Mouse (Mus musculus) heart, adult 2 months (tissue): ENCODE results near the gene Usp13.

Experiments used
- CTCF ChIP-seq: fragments of 200-600 bp; IDR thresholded peaks from 2 replicates; pipeline ENCODE4 v1.8.1; 2022; ENCODE audit warnings: antibody characterized with exemption, mild to moderate bottlenecking, moderate library complexity
- EP300 ChIP-seq: fragments of 200-500 bp; IDR thresholded peaks from 2 replicates; pipeline ENCODE4 v1.6.1; 2011; ENCODE audit warnings: low read depth, low read length, control low read depth; ENCODE audit not compliant: insufficient read depth

- TF ChIP-seq EP300: no peak
- TF ChIP-seq CTCF: no peak
Measured at GRCm38 (mm10) chr3:32824923-32825322, 7.6 kb downstream of the Usp13 start.
